Mouse (Mus musculus) lung, embryonic 15.5 days (tissue): Measurements from ENCODE around the gene Cog1. TPM values are rescaled to one million over a fixed set of nuclear protein-coding genes. Genes with fewer than 3 reads are reported as not detected.
A peak's percentile ranks its signal among the peaks of the same experiment; 100 is the strongest.

Experiments
- ATAC-seq: fragments of 200-750 bp; cut with Nextera tagmentation; 2 replicates; pipeline ENCODE4 v1.8.0; 2017; ENCODE audit warnings: moderate number of reproducible peaks, borderline replicate concordance; ENCODE audit not compliant: low FRiP score, low TSS enrichment; ENCODE audit errors: extremely low read depth
- H3K27ac ChIP-seq: fragments of 300-500 bp; sonication (generic); 2 replicates; pipeline ENCODE4 v1.5.1; 2015; ENCODE audit warnings: moderate library complexity, mild to moderate bottlenecking, inconsistent platforms
- H3K27me3 ChIP-seq: fragments of 300-500 bp; sonication (generic); 2 replicates; pipeline ENCODE4 v1.6.1; 2015; ENCODE audit warnings: inconsistent platforms
- H3K36me3 ChIP-seq: fragments of 300-500 bp; sonication (generic); 2 replicates; pipeline ENCODE4 v1.6.1; 2015; ENCODE audit warnings: inconsistent platforms
- H3K4me1 ChIP-seq: fragments of 300-500 bp; sonication (generic); 2 replicates; pipeline ENCODE4 v1.6.1; 2015; ENCODE audit warnings: inconsistent platforms
- H3K4me2 ChIP-seq: fragments of 300-500 bp; sonication (generic); 2 replicates; pipeline ENCODE4 v1.6.1; 2015; ENCODE audit warnings: inconsistent platforms, mild to moderate bottlenecking, moderate library complexity
- H3K4me3 ChIP-seq: fragments of 300-500 bp; sonication (generic); 2 replicates; pipeline ENCODE4 v1.5.1; 2015; ENCODE audit warnings: mild to moderate bottlenecking, inconsistent platforms
- H3K9ac ChIP-seq: fragments of 300-500 bp; sonication (generic); 2 replicates; pipeline ENCODE4 v1.6.1; 2015; ENCODE audit warnings: inconsistent platforms
- H3K9me3 ChIP-seq: fragments of 300-500 bp; sonication (generic); 2 replicates; pipeline ENCODE4 v1.6.1; 2016; ENCODE audit warnings: inconsistent platforms
- WGBS: fragments of 180-500 bp; shearing (Covaris S2); methylation state at CpG from one replicate; pipeline ENCODE4 v1.1.7; 2015; 5-methylcytosine and 5-hydroxymethylcytosine counted together
- polyA plus RNA-seq: library from polyadenylated mRNA; unstranded; fragments of >200 nt; fragmentation: Nextera tagmentation; extraction: Ambion mirVana; gene quantifications from 2 replicates; pipeline ENCODE4 v1.2.1, GENCODE M21; 2015

The Cog1 gene
- polyA plus RNA-seq, 1 experiment from 2014 or later = 26.5 TPM

GRCm38 (mm10) chr11:113710257-113710777, 61.3 kb downstream of the Cog1 start:
- Histone ChIP-seq H3K4me3 (no peak overlapping the region), H3K9ac (peak overlapping the region; percentile 17; the same call in 1 of the 2 replicates), H3K27me3 (no peaks in the 10 kb centered on the region), H3K27ac (peak overlapping the region; percentile 84), H3K9me3 (no peaks in the 10 kb centered on the region), H3K4me2 (peak overlapping the region; percentile 23; the same call in 1 of the 2 replicates), H3K4me1 (peaks cover 22% of the 10 kb centered on the region), H3K36me3 (no peaks in the 10 kb centered on the region)
- 0 out of 2 replicates have a peak, but pooled peaks have one; percentile 40 for ATAC-seq
- WGBS = 9% methylated on average over 10 of the region's 10 CpGs

GRCm38 (mm10) chr11:113711061-113711460, 62.1 kb downstream of the Cog1 start:
- Histone ChIP-seq H3K27ac (peak overlapping the region; percentile 84; the same call in 1 of the 2 replicates), H3K9me3 (no peaks in the 10 kb centered on the region), H3K4me3 (no peak overlapping the region), H3K4me2 (no peak overlapping the region), H3K36me3 (no peaks in the 10 kb centered on the region), H3K27me3 (no peaks in the 10 kb centered on the region), H3K4me1 (peaks cover 22% of the 10 kb centered on the region), H3K9ac (no peak overlapping the region)
- no peak for ATAC-seq
- 84% methylated on average over 1 of the region's 1 CpGs for WGBS

GRCm38 (mm10) chr11:113715078-113715674, 66.2 kb downstream of the Cog1 start:
- Histone ChIP-seq H3K27ac (no peak overlapping the region), H3K4me3 (no peak overlapping the region), H3K27me3 (no peaks in the 10 kb centered on the region), H3K4me1 (peaks cover 18% of the 10 kb centered on the region), H3K4me2 (no peak overlapping the region), H3K9me3 (no peaks in the 10 kb centered on the region), H3K9ac (no peak overlapping the region), H3K36me3 (no peaks in the 10 kb centered on the region)
- WGBS = 60% methylated on average over 7 of the region's 7 CpGs
- ATAC-seq = 0 out of 2 replicates have a peak, but pooled peaks have one; percentile 21

- Histone ChIP-seq H3K9me3 (no peaks in the 10 kb centered on the region), H3K36me3 (no peaks in the 10 kb centered on the region), H3K4me2 (no peak overlapping the region), H3K4me1 (0 out of 2 replicates have a peak, but pooled peaks cover 9% of the 10 kb centered on the region), H3K9ac (no peak overlapping the region), H3K27me3 (no peaks in the 10 kb centered on the region), H3K4me3 (no peak overlapping the region), H3K27ac (no peak overlapping the region)
- 91% methylated on average over 2 of the region's 2 CpGs for WGBS
- no peak for ATAC-seq
These were observed 67.2 kb downstream of the Cog1 start for GRCm38 (mm10) chr11:113716132-113716531.

Other genes with a start within 250 kb of the Cog1 start
- gene Sstr2, start 29.8 kb upstream of the Cog1 start, polyA plus RNA-seq = 2.5 and 3.1 TPM in 2 replicates
- 23.7 and 24.5 TPM in 2 replicates for gene Slc39a11, start 910 bp downstream of the Cog1 start, polyA plus RNA-seq
- 43.7 and 44.6 TPM in 2 replicates for gene Fam104a, start 35.0 kb downstream of the Cog1 start, polyA plus RNA-seq
- 19.7 and 20.6 TPM in 2 replicates for gene D11Wsu47e, start 35.2 kb downstream of the Cog1 start, polyA plus RNA-seq
- 0.57 and 2.7 TPM in 2 replicates for gene Cpsf4l, start 60.8 kb downstream of the Cog1 start, polyA plus RNA-seq
- gene Cdc42ep4, start 102.7 kb downstream of the Cog1 start, polyA plus RNA-seq = 122 TPM in 2 replicates